Mouse (Mus musculus) CH12.LX (cell line): ENCODE measurements around the gene 1700013G24Rik. TPM values are rescaled to one million over a fixed set of nuclear protein-coding genes. Genes with fewer than 3 reads are reported as not detected.

Source experiments
- DNase-seq: peaks from one replicate; pipeline ENCODE4 v3.0.0-alpha.2; 2013; ENCODE audit errors: extremely low read depth
- H3K27ac ChIP-seq: 2 replicates; pipeline ENCODE4 v1.5.1; 2012; ENCODE audit warnings: low read depth, mild to moderate bottlenecking, control low read depth, moderate library complexity; ENCODE audit not compliant: insufficient read depth
- H3K27me3 ChIP-seq: replicated peaks from 2 replicates; pipeline ENCODE3; 2012; ENCODE audit warnings: inconsistent platforms
- H3K36me3 ChIP-seq, 2 experiments: replicated peaks in 1 of 2; 2 replicates each; pipeline versions ENCODE3 to v1.6.1; 2012; ENCODE audit warnings: inconsistent platforms in 1 of 2, low read length in 1 of 2, mild to moderate bottlenecking in 1 of 2, mixed read lengths in 1 of 2, moderate library complexity in 1 of 2; ENCODE audit not compliant: control insufficient read depth in 1 of 2, insufficient read depth in 1 of 2
- H3K4me1 ChIP-seq, 2 experiments: 2 replicates each; pipeline ENCODE4 v1.6.1; 2012; ENCODE audit warnings: inconsistent platforms in 1 of 2, moderate library complexity in 1 of 2; ENCODE audit not compliant: insufficient read depth in 2 of 2, control insufficient read depth in 1 of 2
- H3K4me2 ChIP-seq: 2 replicates; pipeline ENCODE4 v1.6.1; 2012; ENCODE audit warnings: low read depth, mild to moderate bottlenecking, control low read depth; ENCODE audit not compliant: poor library complexity, insufficient read depth, severe bottlenecking
- H3K4me3 ChIP-seq, 3 experiments: fragments of 150-350 bp in 1 of 3; sonication (generic) in 1 of 3; replicated peaks in 1 of 3; 2 replicates each; pipeline versions ENCODE3 to v1.5.1; 2011 to 2012; ENCODE audit warnings: low read depth in 2 of 3, low read length in 2 of 3, mild to moderate bottlenecking in 2 of 3, moderate library complexity in 2 of 3, control low read depth in 1 of 3, improper control_type of control experiment in 1 of 3, inconsistent platforms in 1 of 3, mixed read lengths in 1 of 3; ENCODE audit not compliant: poor library complexity in 1 of 3
- H3K79me2 ChIP-seq: replicated peaks from 2 replicates; pipeline ENCODE4 v1.6.1; 2012; ENCODE audit warnings: mild to moderate bottlenecking, moderate library complexity; ENCODE audit not compliant: control insufficient read depth, poor library complexity, insufficient read depth, severe bottlenecking; ENCODE audit errors: extremely low read depth
- H3K9ac ChIP-seq: 2 replicates; pipeline ENCODE4 v1.6.1; 2012; ENCODE audit warnings: low read depth, mild to moderate bottlenecking, control low read depth, moderate library complexity; ENCODE audit not compliant: insufficient read depth
- H3K9me3 ChIP-seq: replicated peaks from 2 replicates; pipeline ENCODE3; 2012; ENCODE audit warnings: low read length, inconsistent platforms, mixed read lengths
- BHLHE40 ChIP-seq: IDR thresholded peaks from 2 replicates; pipeline ENCODE4 v1.6.1; 2011; ENCODE audit warnings: mild to moderate bottlenecking, low read depth, low read length, improper control_type of control experiment
- CTCF ChIP-seq, 2 experiments: IDR thresholded peaks in 1 of 2; conservative IDR thresholded peaks in 1 of 2; 2 replicates each; pipeline ENCODE4 v1.5.1; 2011 to 2012; ENCODE audit warnings: low read depth in 2 of 2, low read length in 2 of 2, improper control_type of control experiment in 1 of 2, inconsistent platforms in 1 of 2, mild to moderate bottlenecking in 1 of 2, moderate library complexity in 1 of 2
- E2F4 ChIP-seq: IDR thresholded peaks from 2 replicates; pipeline ENCODE4 v1.6.1; 2011; ENCODE audit warnings: low read depth, low read length, improper control_type of control experiment; ENCODE audit not compliant: insufficient replicate concordance
- EP300 ChIP-seq: IDR thresholded peaks from 2 replicates; pipeline ENCODE4 v1.6.1; 2011; ENCODE audit warnings: low read length, improper control_type of control experiment
- ETS1 ChIP-seq: conservative IDR thresholded peaks from 2 replicates; pipeline ENCODE4 v1.6.1; 2012; ENCODE audit warnings: low read depth, mild to moderate bottlenecking, inconsistent platforms, low read length, improper control_type of control experiment, moderate library complexity
- IRF4 ChIP-seq: IDR thresholded peaks from 2 replicates; pipeline ENCODE4 v1.6.1; 2014; ENCODE audit warnings: low read depth, mild to moderate bottlenecking, inconsistent platforms, low read length, improper control_type of control experiment
- JUN ChIP-seq: IDR thresholded peaks from 2 replicates; pipeline ENCODE4 v1.6.1; 2011; ENCODE audit warnings: low read depth, mild to moderate bottlenecking, low read length, improper control_type of control experiment, moderate library complexity; ENCODE audit not compliant: insufficient read depth
- KAT2A ChIP-seq: IDR thresholded peaks from 2 replicates; pipeline ENCODE4 v1.6.1; 2012; ENCODE audit warnings: low read length, improper control_type of control experiment, inconsistent platforms; ENCODE audit not compliant: insufficient replicate concordance
- MAFK ChIP-seq: IDR thresholded peaks from 2 replicates; pipeline ENCODE4 v1.6.1; 2011; ENCODE audit warnings: low read length, improper control_type of control experiment; ENCODE audit not compliant: insufficient replicate concordance
- MAX ChIP-seq: IDR thresholded peaks from 2 replicates; pipeline ENCODE4 v1.6.1; 2011; ENCODE audit warnings: low read length, improper control_type of control experiment
- MAZ ChIP-seq: IDR thresholded peaks from 2 replicates; pipeline ENCODE4 v1.6.1; 2012; ENCODE audit warnings: low read depth, mild to moderate bottlenecking, inconsistent platforms, low read length, improper control_type of control experiment, moderate library complexity
- MEF2A ChIP-seq: IDR thresholded peaks from 2 replicates; pipeline ENCODE4 v1.6.1; 2014; ENCODE audit warnings: low read depth, mild to moderate bottlenecking, inconsistent platforms, low read length, improper control_type of control experiment, borderline replicate concordance
- MXI1 ChIP-seq: IDR thresholded peaks from 2 replicates; pipeline ENCODE4 v1.6.1; 2011; ENCODE audit warnings: mild to moderate bottlenecking, low read depth, low read length, improper control_type of control experiment
- MYC ChIP-seq: IDR thresholded peaks from 2 replicates; pipeline ENCODE4 v1.6.1; 2011; ENCODE audit warnings: low read depth, mild to moderate bottlenecking, improper control_type of control experiment, low read length
- NRF1 ChIP-seq: IDR thresholded peaks from 2 replicates; pipeline ENCODE4 v1.6.1; 2014; ENCODE audit warnings: low read depth, mild to moderate bottlenecking, inconsistent platforms, low read length, improper control_type of control experiment, moderate library complexity
- PAX5 ChIP-seq: IDR thresholded peaks from 2 replicates; pipeline ENCODE4 v1.6.1; 2012; ENCODE audit warnings: low read length, inconsistent platforms, mixed read lengths
- POLR2AphosphoS2 ChIP-seq: IDR thresholded peaks from 2 replicates; pipeline ENCODE4 v1.6.1; 2011; ENCODE audit warnings: low read depth, low read length, improper control_type of control experiment
- RAD21 ChIP-seq: IDR thresholded peaks from 2 replicates; pipeline ENCODE4 v1.6.1; 2011; ENCODE audit warnings: low read depth, mild to moderate bottlenecking, low read length, improper control_type of control experiment, moderate library complexity
- RCOR1 ChIP-seq: conservative IDR thresholded peaks from 2 replicates; pipeline ENCODE4 v1.6.1; 2012; ENCODE audit warnings: low read depth, mild to moderate bottlenecking, inconsistent platforms, low read length, improper control_type of control experiment
- SIN3A ChIP-seq: IDR thresholded peaks from 2 replicates; pipeline ENCODE4 v1.6.1; 2012; ENCODE audit warnings: low read length, improper control_type of control experiment, inconsistent platforms
- TBP ChIP-seq: conservative IDR thresholded peaks from 2 replicates; pipeline ENCODE4 v1.6.1; 2011; ENCODE audit warnings: low read depth, low read length, improper control_type of control experiment
- TCF12 ChIP-seq: IDR thresholded peaks from 2 replicates; pipeline ENCODE4 v1.6.1; 2014; ENCODE audit warnings: low read depth, mild to moderate bottlenecking, inconsistent platforms, low read length, improper control_type of control experiment
- USF1 ChIP-seq: IDR thresholded peaks from 2 replicates; pipeline ENCODE4 v1.6.1; 2014; ENCODE audit warnings: low read depth, mild to moderate bottlenecking, inconsistent platforms, low read length, improper control_type of control experiment
- USF2 ChIP-seq: conservative IDR thresholded peaks from 2 replicates; pipeline ENCODE4 v1.6.1; 2011; ENCODE audit warnings: low read depth, low read length, improper control_type of control experiment
- ZKSCAN1 ChIP-seq: IDR thresholded peaks from 2 replicates; pipeline ENCODE4 v1.6.1; 2012; ENCODE audit warnings: low read depth, inconsistent platforms, low read length, improper control_type of control experiment, borderline replicate concordance
- ZNF384 ChIP-seq: IDR thresholded peaks from 2 replicates; pipeline ENCODE4 v1.6.1; 2012; ENCODE audit warnings: low read depth, low read length, improper control_type of control experiment, inconsistent platforms
- dilution Hi-C: fragments of 300-500 bp; cut with MboI; formaldehyde crosslinking; loops from 2 replicates; pipeline ENCODE4 v1.14.3; 2020; ENCODE audit warnings: low sequenced_read_pairs; ENCODE audit not compliant: extremely low pct_unique_long_range_greater_than_20kb, extremely low pct_ligation_motif_present
- in situ Hi-C: fragments of 300-500 bp; cut with MboI; formaldehyde crosslinking; loops from 3 replicates; pipeline ENCODE4 v1.14.3; 2019; ENCODE audit warnings: low sequenced_read_pairs, low pct_ligation_motif_present, low pct_unique_long_range_greater_than_20kb, mixed read lengths
- polyA plus RNA-seq: library from polyadenylated mRNA; unstranded; fragments of >175 nt; gene quantifications from 2 replicates; pipeline ENCODE4 v1.2.1, GENCODE M21; 2012; ENCODE audit warnings: low read depth; ENCODE audit not compliant: insufficient read length
- total RNA-seq, 2 experiments: library from RNA; depleted of rRNA; stranded (reverse); fragments of 300-350 nt in 1 of 2; fragments of >200 nt in 1 of 2; gene quantifications; 2 replicates each; pipeline ENCODE4 v1.2.3; 2012 to 2014

1700013G24Rik gene
- total and polyA plus RNA-seq, 3 experiments = not detected

DNA sequence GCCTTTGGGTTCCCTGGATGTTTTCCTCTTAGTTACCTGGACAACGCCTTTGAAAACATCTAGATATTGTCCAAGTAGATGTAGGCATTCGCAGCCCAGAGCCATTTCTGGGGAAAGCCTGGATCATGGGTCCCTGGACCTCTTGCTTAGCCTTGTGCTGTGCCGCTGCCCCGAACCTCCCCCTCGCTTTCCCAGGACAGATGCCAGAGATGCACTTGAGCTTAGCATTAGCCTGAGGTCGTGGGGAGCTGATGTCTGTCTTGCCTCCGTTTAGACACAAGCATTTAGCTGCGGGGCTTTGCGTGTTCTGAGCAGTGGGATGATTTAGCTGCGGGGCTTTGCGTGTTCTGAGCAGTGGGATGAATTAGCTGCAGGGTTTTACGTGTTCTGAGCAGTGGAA lies 47.1 kb downstream of the 1700013G24Rik start:
- H3K27ac ChIP-seq = no peak overlapping the region
- no peak overlapping the region for H3K4me2 ChIP-seq
- dilution Hi-C loops = no loop called here
- H3K36me3 ChIP-seq = peaks cover 0 to 13% of the 10 kb centered on the region in 2 experiments
- H3K79me2 ChIP-seq = no peaks in the 10 kb centered on the region
- no peak overlapping the region for H3K4me3 ChIP-seq
- no peak for TF ChIP-seq E2F4
- no peak for TF ChIP-seq MAX
- no peak for TF ChIP-seq USF1
- no peak for TF ChIP-seq RAD21
- TF ChIP-seq ZKSCAN1 = no peak
- no peak for TF ChIP-seq MAZ
- TF ChIP-seq KAT2A = no peak
- no peak for TF ChIP-seq PAX5
- TF ChIP-seq, all 38 proteins: peak for 0
- Histone ChIP-seq H3K27me3 (no peaks in the 10 kb centered on the region), H3K4me1 (peaks cover 49 to 92% of the 10 kb centered on the region in 2 experiments), H3K9me3 (no peaks in the 10 kb centered on the region), H3K9ac (no peak overlapping the region)
- no peak for DNase-seq
- in situ Hi-C loops = loop anchor here (5.0 kb wide), 1 partner anchor 33 kb away; the partner anchor contains the start of gene Hspg2

DNA sequence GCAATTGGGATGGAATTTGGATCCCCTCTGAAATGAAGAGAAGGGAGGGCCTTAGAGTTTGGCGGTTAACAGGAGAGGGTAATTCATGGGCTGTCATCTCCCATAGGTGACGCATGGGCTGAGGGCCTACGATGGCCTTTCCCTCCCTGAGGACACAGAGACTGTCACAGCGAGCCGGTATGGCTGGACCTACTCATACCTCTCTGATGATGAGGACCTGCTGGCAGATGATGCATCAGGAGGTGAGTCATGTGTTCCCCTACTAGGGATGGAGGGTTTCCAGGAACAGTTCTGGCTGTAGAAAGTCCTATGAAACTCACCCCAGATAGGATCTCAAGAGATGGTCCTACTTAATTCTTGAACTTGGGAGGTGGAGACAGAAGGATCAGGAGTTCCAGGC lies 47.9 kb downstream of the 1700013G24Rik start:
- Histone ChIP-seq H3K27ac (no peak overlapping the region), H3K79me2 (no peaks in the 10 kb centered on the region), H3K4me3 (no peak overlapping the region), H3K9me3 (no peaks in the 10 kb centered on the region), H3K36me3 (peaks cover 0 to 14% of the 10 kb centered on the region in 2 experiments), H3K27me3 (no peaks in the 10 kb centered on the region), H3K4me2 (no peak overlapping the region), H3K4me1 (peaks cover 45 to 84% of the 10 kb centered on the region in 2 experiments), H3K9ac (no peak overlapping the region)
- dilution Hi-C loops (no loop called here), in situ Hi-C loops (loop anchor here (5.0 kb wide), 1 partner anchor 34 kb away; the partner anchor contains the start of gene Hspg2)
- TF ChIP-seq TBP = no peak
- no peak for TF ChIP-seq CTCF (conservative IDR thresholded peaks at IDR 0.05 in 1 of 2, IDR thresholded peaks at IDR 0.05 in 1 of 2; ENCODE audit: low read depth in 2 of 2, low read length in 2 of 2)
- no peak for TF ChIP-seq POLR2AphosphoS2
- TF ChIP-seq ETS1 = 0 out of 2 replicates have a peak, but pooled peaks have one; percentile 16
- TF ChIP-seq MAFK = no peak
- no peak for DNase-seq

DNA sequence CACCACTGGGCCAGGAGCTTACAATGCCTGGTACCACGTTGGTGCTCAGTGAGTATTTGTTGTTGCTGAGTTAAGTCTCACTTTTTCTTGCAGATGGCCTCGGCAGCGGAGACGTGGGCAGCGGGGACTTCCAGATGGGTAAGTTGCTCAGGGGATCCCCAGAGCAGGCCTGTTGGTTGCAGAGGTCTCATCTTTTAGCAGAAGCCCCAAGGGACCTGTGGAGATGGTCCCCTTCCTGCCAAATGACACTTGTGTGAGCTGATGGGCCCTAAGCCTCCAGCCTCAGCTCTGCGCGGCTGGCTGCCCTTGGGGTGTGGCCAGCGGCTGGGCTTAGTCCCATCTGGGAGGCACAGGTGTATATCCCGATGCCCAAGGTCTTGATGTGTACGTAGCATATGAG lies 49.1 kb downstream of the 1700013G24Rik start:
- Histone ChIP-seq H3K27me3 (no peaks in the 10 kb centered on the region), H3K9ac (no peak overlapping the region), H3K27ac (peak overlapping the region; percentile 29; the same call in 1 of the 2 replicates), H3K36me3 (peaks cover 0 to 16% of the 10 kb centered on the region in 2 experiments), H3K9me3 (no peaks in the 10 kb centered on the region), H3K79me2 (no peaks in the 10 kb centered on the region), H3K4me2 (0 out of 2 replicates have a peak overlapping the region, but pooled peaks have one; percentile 8), H3K4me3 (no peak overlapping the region)
- dilution Hi-C loops (no loop called here), in situ Hi-C loops (loop anchor here (5.0 kb wide), 1 partner anchor 35 kb away; the partner anchor contains the start of gene Hspg2)
- DNase-seq = peak; percentile 76
- TF ChIP-seq USF2 (no peak), ZNF384 (no peak), SIN3A (peak; percentile 45; the same call in 1 of the 2 replicates), IRF4 (peak; percentile 42; the same call in 1 of the 2 replicates), MXI1 (peak; percentile 27; the same call in 1 of the 2 replicates), ETS1 (peak; percentile 81), MYC (no peak), BHLHE40 (0 out of 2 replicates have a peak, but pooled peaks have one; percentile 10), JUN (no peak), NRF1 (peak; percentile 28; the same call in 1 of the 2 replicates), TCF12 (peak; percentile 73), MEF2A (peak; percentile 66; the same call in 1 of the 2 replicates), RCOR1 (no peak), EP300 (peak; percentile 53; the same call in 1 of the 2 replicates)
- TF ChIP-seq, all 38 proteins: peak for 9
- H3K4me1 ChIP-seq = peaks cover 38 to 72% of the 10 kb centered on the region in 2 experiments
